Mouse (Mus musculus) CD4-positive, CD25-positive, alpha-beta regulatory T cell, adult 4 months (primary cell): ENCODE measurements around the gene Tubb4a. TPM values are rescaled to one million over a fixed set of nuclear protein-coding genes. Genes with fewer than 3 reads are reported as not detected.
"Not testable (repeated sequence)": the region's sequence is repeated elsewhere in the genome, so short reads cannot be mapped to it uniquely, and the experiment has no call there.

Experiments
- ATAC-seq: one replicate; pipeline ENCODE4 v1.8.0; 2017
- polyA plus RNA-seq, 2 experiments: library from polyadenylated mRNA; unstranded; fragments of 100-300 nt; shearing (Covaris generic); gene quantifications; one replicate each; pipeline ENCODE4 v1.2.1; 2017

Gene Tubb4a
- 1 to 10 TPM; 4.3 to 7.8 TPM for polyA plus RNA-seq

DNA sequence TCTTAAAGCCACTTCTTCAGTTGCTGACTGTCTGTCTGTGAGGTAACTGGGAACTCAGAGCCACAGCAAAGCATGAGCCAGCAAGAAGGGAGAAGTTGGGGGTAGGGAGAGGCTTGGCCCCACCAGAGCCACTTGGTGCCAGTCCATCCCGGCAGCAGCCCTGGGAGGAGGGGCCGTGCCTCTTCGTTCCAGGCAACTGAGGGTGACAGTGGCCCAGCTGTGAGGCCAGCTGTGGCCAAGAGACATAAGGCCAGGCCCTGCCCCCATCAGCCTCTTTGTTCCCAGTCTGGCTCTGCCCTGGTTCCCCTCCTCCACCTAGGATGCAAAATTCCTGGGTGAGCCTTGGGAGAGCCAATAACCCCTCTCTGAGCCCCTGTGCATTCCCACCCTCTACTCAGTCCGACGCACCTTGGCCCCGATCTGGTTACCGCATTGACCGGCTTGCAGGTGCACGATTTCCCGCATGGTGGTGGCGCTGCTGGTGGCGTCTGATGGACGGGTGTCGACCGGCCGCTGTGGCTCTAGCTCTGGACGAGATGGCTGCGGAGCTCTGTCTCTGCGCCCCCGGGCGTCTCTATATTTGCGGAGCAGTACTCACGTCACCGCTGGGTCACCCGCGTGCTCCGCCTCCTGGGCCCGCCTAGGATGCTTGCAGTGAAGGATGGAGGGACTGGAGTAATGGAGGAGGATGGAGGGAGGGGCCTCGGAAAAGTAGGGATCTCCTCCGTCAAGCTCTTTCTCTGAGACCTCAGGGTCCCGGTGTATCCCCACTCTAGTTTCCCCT, at the start of gene Tubb4a:
TSS of gene Tubb4a (minus strand) at position 734 of the 784 bp plus-strand sequence.
- no peak for ATAC-seq

DNA sequence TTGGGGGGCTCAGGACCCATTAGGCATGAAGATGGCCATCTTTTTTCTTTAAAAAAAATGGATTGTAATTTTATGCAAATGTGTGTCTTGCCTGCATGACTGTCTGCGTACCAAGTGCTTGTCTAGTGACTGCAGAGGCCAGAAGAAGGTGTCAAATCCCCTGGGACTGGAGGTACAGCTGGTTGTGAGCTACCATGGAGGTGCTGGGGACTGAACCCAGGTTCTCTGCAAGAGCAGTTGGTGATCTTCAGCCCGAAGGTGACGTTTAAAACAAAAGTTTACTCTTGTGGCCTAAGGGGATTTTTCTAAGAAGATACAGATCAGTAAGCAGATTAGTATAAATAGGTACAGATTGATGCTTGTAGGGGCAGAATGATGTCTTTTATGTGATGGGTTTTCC, 48.1 kb upstream of the Tubb4a start:
- no peak for ATAC-seq

DNA sequence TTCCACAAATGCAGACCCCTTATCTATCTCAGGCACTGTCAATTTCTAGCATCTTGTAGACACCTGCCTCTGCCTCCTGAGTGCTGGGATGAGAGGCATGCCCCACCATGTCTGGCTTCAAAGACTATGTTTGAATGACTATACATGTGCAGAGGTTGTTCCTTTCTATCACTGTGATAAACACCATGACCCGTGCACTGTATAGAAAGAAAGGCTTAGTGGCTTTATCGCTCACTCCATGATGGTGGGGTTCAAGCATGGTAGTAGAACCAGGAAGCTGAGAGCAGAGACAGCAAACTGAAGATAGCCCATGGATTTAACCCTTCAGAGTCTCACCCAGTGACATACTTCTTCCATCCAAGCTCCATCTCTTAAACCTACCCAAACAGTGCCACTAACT, 47.1 kb upstream of the Tubb4a start:
- no peak for ATAC-seq

DNA sequence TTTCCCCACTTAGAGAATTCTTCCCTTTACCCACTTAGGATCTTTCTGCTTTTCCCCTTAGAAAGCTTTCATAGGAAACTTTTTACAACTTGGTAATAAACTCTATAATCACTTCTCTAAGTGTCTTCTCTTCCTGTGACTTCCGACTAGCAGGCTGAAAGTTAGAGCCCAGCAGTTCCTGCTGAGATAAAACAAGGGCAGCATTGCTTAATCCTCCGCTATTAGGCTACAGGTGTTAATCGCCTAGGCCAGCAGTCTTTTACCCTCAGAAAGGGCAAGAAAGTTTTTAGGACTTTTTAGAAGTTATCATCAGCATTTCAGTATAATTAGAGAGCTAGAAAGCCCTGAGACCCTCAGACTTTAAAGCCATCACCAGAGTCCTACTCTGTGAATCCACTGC, 46.4 kb upstream of the Tubb4a start:
- ATAC-seq = not testable (repeated sequence)

DNA sequence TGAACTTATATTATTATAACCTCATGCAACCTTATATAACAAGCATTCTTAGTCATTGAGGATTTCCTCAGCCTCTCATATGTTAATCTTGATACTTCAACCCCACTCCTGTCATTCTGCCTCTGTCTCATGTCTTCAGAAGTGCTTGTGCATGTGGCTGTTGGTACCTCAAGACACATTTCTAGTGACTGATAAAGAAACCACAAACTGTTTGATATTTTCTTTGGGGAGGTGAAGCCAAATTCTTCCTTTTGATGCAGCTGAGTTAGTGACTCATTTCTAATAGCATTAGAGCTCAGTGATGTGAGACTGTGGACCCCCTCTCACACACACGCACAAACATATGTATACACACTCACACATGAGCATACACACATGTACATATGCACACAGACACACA, 44.2 kb upstream of the Tubb4a start:
- peak; percentile 67 for ATAC-seq

DNA sequence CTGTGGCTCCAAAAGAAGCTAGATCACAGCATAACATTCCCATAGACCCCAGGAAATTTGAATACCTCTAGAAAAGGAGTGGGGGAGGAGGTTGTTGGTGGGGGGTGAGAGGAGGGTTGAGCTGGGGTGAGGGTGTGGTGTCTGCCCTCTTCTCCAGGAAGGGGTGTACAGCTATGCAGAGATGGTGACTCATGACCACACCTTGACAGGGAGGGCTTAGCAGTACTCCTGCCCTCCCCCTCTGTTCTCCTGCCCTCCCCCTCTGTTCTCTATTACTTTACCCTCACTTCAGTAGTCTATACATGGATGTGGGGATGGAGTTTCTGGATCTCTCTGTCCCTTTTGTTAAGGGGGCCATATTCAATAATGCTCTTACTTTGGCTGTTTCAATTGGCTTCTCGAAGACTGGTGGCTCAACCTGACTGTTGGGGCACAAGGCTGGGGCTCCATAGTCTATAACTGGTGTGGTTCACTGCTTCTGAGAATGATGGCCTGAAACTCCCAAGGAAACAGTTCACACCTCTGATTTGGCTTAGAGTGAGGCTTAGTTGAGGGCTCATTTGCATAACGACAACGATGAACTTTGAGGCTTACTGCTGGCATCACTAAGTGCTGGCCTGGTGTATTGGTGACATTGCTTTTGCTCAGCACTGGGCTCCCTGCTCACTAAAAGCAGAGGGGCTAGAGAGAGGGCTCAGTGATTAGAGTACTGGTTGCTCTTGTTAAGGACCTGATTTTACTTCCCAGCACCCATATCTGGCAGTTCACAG, 38.5 kb upstream of the Tubb4a start:
- ATAC-seq = no peak

DNA sequence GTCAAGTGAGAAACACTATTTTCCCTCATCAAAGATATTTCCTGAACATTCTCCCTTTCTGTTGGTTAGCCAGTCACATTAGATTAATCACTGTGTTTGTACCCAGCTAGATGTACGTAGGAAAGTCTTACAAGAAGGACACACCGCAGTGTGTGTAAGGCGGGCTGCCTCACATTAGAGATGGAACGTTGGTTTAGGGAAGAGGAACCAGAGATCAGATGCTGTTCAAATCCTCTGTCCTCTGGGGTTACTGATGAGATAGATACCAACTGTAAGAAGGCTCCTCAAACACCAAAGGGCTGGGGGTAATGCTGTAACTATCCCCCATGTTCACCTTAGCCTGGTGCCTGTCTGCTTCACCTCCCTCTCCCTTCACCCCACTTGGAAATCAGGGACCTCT, 37.2 kb upstream of the Tubb4a start:
- no peak for ATAC-seq

DNA sequence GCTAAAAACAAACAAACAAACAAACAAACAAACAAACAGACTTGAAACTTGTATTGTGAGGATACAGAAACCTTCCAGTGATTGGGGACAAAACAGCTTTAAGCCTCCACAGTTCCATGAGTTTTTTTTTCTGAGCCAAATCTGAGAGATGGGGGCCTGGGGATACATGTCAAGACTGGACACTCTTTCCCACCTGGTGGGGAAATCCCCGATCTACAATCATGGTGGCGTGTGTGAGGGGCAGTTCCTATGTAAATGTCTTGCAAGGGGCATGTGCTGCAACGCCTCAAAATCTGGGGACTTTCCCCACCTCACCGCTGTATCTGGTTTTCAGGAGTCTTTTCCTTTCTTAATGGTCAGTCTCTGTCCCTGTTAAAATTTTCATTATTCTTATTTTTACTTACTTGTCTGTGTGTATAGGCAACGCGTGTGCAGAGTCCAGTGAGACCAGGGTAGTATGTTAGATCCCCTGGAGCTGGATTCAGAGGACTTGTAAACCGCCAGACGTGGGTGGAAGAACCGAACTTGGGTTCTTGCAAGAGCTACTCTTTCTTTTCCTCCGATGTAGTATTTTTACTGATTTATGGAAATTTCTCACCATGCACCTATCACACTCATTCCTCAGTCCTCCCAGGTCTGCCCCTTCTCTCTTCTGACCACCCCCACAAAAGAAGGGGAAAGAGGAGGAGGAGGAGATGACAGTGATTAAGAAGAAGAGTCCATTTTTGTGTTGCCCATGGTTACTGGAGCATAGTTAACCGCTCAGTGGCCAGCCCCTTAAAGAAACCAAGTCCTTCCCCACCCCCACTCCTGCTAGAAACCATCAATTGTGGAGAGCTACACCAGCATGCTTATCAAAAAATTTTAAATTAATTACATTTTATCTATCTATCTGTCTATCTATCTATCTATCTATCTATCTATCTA, 35.9 kb upstream of the Tubb4a start:
- ATAC-seq = no peak

DNA sequence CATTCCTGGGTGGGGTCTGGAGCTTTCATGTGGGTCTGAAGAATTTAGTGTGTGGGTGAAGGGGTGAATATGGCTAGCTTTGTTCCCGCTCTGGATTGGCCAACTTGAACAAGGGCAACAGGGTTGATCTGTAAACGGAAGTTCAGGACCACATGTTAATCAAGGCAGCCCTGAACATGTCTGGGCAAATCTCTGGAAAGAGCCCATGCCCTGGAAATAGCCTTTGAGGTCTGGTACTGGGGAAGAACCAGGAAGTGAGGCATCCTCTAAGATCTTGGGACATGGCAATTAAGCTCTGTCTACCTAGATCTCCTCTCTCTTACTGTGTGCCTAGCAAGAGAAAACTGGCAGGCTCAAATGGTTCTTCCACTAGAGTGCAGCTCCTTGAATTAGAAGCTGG, 34.3 kb upstream of the Tubb4a start:
- ATAC-seq = no peak

DNA sequence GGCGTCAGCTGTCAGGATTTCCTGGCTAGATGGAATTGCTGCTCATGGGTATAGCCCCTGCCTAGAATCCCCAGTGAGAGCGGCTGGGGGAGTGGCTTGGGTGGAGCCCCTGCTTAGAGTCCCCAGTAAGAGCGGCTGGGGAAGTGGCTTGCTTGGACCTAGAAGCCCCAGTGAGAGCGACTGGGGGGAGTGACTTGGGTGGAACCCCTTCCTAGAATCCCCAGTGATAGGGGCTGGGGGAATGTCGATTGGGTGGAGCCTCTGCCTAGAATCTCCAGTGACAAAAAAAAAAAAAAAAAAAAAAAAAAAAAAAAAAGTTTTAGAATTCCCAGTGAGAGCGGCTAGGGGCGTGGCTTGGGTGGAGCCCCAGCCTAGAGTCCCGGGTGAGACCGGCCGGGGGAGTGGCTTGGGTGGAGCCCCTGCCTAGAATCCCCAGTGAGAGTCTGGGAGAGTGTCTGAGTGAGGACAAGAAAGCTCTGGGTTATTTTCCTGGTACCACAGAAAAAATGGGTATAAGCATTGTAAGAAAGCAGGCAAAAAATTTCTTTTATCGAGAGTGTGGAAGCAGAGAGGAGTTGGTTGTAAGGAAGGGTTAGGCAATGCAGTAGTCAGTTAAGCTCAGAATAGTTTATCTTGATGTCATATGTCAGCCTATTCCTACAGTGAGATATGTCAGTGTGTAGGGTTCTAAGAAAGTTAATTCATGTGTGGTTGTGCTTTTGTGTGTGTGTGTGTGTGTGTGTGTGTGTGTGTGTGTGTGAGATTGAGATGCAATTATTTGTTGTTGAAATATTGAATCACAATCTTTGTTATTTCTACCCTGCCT, 31.2 kb upstream of the Tubb4a start:
- ATAC-seq = no peak

DNA sequence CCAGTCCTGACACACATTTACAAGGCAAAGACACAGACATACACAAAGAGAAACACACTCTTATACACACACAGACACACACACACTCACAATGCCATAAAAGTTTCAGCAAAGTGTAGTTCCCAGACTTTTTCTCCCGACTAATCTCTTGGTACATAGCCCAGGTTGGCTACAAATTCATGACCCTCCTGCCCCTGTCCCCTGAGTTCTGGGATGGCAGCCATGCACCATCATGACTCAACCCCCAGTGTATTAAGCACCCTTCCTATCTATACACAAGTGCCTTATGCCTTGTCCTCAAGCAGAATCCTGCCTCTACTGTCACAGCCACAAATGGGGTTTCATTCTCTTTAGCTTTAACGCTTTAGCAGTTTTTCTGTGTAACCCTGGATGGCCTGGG, 29.2 kb upstream of the Tubb4a start:
- ATAC-seq = no peak

DNA sequence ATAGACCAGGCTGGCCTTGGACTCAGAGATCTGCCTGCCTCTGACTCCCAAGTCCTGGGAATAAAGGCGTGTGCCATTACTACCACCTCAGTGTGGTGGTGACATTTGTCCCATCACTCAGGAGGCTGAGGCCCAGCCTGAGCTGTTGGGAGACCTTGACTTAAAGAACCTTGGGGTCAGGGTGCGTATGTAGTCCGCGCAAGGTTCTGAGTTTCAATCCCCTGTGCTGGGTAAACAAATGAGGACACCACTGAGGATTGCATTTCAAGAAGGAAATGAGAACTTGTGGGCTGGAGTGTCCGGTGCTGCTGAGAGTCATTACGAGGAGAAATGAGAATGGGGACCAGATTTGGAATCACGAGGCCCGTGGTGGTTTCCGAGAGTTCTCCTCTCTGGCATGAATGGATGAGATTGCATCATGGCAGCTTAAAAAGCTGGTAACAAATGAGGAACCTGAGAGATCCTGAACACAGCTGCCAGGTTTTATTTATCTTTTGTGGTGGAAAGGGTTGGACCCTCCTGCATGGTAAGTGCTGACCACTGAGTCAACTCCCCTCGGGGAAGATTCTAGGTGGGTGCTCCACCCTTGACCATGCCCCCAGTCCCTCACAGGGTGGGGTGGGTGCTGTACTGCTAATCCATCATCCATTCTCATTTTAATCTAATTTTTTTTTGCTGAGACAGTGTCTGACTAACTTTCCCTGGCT, 25.3 kb upstream of the Tubb4a start:
- no peak for ATAC-seq

DNA sequence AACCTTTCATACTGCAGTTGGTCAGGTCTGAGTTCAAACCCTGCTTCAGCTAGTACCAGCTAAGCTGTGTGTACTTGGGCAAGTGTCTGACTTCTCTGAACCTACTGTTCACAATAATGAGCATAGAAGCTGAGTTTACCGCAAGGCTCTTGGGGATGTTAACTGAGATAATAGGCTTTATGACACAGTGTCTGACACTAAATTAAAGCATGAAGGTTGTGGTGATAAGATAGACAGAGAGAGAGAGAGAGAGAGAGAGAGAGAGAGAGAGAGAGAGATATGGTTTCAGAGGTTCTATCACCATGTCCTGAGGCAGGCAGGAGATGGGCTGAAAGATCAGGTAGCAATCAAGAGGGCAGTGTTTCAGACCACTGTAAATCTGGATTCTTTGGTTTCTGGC, 22.4 kb upstream of the Tubb4a start:
- no peak for ATAC-seq

DNA sequence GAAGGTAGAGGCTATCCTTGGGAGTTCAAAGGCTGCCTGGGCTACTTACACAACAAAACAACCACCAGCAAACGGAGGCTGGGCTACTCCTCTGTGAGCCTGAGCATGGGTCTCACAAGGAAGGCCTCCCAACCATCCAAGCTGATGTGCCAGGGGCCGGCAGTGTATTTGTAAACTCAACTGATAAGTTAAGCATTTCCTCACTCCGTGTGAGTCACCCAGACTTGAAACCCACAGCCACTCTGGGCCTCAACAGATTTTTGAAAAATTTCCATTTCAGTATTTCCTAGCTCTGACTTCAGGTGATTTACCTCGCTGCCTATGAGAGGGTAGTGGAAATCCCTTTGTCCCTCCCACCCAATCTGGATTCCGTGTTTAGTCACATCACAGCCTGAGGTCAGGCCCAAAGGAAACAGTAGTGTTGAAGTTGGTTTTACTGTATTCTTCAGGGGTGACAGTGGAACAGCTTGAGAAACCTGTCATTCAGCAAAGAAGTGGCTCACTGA, 21.1 kb upstream of the Tubb4a start:
- ATAC-seq = peak; percentile 69

DNA sequence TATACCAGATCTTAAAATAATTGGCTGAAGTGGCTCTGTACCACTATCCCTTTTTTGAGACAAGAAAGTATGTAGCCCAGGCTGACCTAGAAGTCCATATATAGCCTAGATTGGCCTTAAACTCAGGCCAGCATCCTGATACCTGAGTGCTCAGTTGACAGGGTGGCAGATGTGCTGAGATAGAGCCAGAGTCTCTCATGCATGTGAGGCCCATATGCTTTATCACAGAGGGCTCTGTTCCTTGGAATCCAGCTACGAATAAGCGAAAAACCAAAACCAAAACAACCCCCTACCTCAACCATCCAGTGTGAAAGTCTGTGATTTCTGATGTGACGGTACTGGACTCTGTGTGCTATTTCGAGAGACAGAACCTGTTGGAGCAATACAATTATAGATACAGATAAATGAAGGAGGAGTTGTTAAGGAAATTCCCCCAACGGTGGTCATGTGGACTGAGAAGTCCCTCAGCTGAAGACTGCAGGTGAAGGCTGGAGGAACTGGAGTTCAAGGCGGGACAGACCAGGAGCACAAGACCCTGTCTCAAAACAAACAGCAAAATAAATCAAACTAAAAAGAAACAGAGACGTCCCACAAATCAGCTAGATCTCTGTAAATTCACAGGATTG, 20.6 kb upstream of the Tubb4a start:
- ATAC-seq = no peak

DNA sequence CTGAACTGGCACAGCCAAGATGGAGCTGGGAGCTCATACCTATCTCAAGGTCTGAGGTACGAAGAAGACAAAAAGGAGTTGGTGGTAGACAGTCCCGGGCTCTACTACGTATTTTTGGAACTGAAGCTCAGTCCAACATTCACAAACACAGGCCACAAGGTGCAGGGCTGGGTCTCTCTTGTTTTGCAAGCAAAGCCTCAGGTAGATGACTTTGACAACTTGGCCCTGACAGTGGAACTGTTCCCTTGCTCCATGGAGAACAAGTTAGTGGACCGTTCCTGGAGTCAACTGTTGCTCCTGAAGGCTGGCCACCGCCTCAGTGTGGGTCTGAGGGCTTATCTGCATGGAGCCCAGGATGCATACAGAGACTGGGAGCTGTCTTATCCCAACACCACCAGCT, 19.5 kb upstream of the Tubb4a start:
- ATAC-seq = no peak

DNA sequence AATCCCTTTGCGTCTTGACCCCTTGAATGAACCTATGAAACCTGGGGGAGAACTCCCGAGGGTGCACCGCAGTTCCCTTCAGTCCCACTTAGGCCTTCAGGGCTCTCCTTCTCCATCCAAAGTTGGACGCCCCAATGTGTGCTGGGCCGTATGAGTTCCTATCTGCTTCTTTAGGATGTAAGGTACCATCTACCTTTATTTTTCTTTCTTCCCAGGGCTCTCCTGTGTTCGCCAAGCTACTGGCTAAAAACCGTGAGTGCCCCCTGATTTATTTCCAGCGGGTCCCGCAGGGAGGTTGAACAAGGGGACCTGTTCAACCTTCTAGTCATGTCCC, 18.4 kb upstream of the Tubb4a start:
- ATAC-seq = no peak

DNA sequence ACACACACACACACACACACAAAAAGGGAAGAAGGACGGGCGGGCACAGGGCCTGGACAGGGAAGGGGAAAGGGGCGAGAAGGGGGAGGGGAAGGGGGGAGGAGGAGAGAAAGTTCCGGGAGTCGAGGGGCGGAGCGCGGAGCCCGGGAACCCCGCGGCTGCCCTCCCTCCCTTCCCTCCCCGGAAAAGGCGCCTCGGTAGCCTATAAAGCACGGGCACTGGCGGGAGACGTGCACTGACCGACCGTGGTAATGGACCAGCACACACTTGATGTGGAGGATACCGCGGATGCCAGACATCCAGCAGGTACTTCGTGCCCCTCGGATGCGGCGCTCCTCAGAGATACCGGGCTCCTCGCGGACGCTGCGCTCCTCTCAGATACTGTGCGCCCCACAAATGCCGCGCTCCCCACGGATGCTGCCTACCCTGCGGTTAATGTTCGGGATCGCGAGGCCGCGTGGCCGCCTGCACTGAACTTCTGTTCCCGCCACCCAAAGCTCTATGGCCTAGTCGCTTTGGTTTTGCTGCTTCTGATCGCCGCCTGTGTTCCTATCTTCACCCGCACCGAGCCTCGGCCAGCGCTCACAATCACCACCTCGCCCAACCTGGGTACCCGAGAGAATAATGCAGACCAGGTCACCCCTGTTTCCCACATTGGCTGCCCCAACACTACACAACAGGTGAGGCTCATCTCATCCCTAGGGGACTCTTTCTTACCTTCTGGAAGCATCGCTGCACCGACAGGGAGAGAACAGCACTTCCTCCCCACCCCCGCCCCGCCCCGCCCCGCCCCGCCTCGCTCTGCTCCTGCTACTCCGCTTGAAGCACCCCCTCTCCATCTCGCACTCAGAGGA, 17.8 kb upstream of the Tubb4a start, which contains the start of gene Tnfsf9:
TSS of gene Tnfsf9 (plus strand) at position 145 of the 854 bp plus-strand sequence.
- peak; percentile 62 for ATAC-seq

DNA sequence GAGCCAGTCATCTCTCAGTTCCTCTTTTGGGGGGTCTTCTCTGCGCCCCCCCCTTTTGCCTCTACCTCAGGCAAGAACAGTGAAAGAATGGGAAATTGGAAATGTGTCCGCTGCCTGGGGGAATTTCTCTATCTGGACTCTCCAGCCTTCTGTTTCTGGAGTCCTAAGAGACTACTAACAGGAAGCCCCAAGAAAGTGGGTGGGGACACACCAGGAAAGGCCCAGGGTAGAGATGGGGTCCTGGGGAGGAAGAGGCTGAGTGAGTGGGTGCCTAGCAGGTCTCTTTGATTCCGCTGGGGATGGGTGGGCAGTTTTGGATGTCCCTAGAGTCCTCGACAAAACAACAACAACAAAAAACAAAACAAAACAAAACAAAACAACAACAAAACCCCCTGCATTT, 16.9 kb upstream of the Tubb4a start:
- ATAC-seq = no peak

DNA sequence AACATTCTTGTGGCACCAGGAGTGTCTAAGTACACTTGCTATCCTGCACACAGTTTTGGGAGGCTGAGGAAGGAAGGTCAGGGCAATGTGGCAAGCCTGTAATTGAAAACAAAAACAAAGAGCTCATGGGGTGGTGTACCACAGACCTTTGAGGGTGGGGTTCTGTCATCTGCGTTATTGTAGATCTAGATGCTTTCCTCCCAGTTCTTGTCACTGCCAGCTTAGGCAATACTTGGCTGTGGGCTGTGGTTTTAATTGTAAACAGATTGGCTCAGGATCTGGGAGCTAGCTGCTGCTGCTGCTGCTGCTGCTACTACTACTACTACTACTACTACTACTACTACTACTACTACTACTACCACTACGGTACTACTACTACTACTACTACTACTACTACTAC, 14.7 kb upstream of the Tubb4a start:
- ATAC-seq = no peak
